15 mouse cellular contexts compared by ENCODE assay signal in the genomic region with DNA sequence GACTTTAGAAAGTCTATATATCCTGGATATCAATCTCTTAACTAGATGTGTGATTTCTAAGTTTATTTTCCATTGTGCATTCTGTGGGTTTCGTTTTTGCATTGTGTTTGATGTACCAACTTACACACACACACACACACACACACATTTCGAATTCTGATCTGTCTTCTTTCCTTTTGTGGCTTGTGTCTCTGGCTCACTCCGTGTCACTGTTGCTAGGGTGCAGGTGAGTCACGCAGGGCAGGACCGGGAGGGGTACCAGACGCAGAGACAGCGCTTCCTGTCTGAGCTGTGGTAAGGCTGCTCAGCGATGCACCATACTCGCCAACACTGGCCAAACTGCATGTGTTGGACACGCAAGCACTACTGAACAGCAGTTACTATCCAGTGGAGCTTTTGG.
A peak's percentile ranks its signal among the peaks of the same experiment; 100 is the strongest.
DNase-seq lines count a peak whose midpoint lies in the region; ATAC-seq lines count a peak whose summit lies in the region.
"Had no signal": no experiment of that assay in that cellular context is flagged by ENCODE, and none has a peak within 500 bp of the region (broad histone marks: within the 10 kb centered on the region; RNA-seq: fewer than 3 reads in every experiment).

No protein-coding gene starts in this region.

- no peak overlapping the region for H3K27ac ChIP-seq in neural tube, embryonic 15.5 days (replicated peaks)
- H3K27ac ChIP-seq: embryonic facial prominence, embryonic 13.5 days; forebrain, embryonic 13.5 days had no signal

- no peaks in the 10 kb centered on the region for H3K9me3 ChIP-seq in neural tube, embryonic 15.5 days (replicated peaks)
- H3K9me3 ChIP-seq: embryonic facial prominence, embryonic 13.5 days; forebrain, embryonic 13.5 days had no signal

- DNase-seq in 3134 (ENCODE audit: extremely low read depth, insufficient read length, low spot score), result peak; percentile 86
- peak; percentile 95 for DNase-seq in CD4-positive, CD25-positive, alpha-beta regulatory T cell, adult 2 months (ENCODE audit: low read depth, low spot score)
- peak; percentile 94 for DNase-seq in induced T-regulatory cell, adult 2 months (ENCODE audit: low read depth)
- peak; percentile 43 to 54 for DNase-seq in spleen, adult 18-20 months
- no peak for DNase-seq in kidney, postnatal 10 days
- no peak for DNase-seq in c-Kit-positive CD71-positive TER-119-positive erythroid progenitor cells, embryonic 14.5 days (ENCODE audit: low spot score)
- DNase-seq in left cerebral cortex, postnatal 4 days, result no peak
- DNase-seq: adrenal gland, adult 8-10 months; cerebellum, adult 11-12 months; gastrocnemius, postnatal 36 days; kidney, adult 2 months; right cerebral cortex, postnatal 25 days had no signal

- no peak overlapping the region for H3K4me2 ChIP-seq in neural tube, embryonic 15.5 days
- H3K4me2 ChIP-seq: embryonic facial prominence, embryonic 13.5 days; forebrain, embryonic 13.5 days had no signal

- no peaks in the 10 kb centered on the region for H3K27me3 ChIP-seq in neural tube, embryonic 15.5 days (replicated peaks)
- H3K27me3 ChIP-seq: embryonic facial prominence, embryonic 13.5 days; forebrain, embryonic 13.5 days had no signal

- peaks cover 24% of the 10 kb centered on the region; the same call in 1 of the 2 replicates for H3K4me1 ChIP-seq in neural tube, embryonic 15.5 days

- no peak overlapping the region for H3K4me3 ChIP-seq in neural tube, embryonic 15.5 days (replicated peaks)
- H3K4me3 ChIP-seq: embryonic facial prominence, embryonic 13.5 days; forebrain, embryonic 13.5 days had no signal

- no peak overlapping the region for H3K9ac ChIP-seq in neural tube, embryonic 15.5 days (replicated peaks)
- H3K9ac ChIP-seq: embryonic facial prominence, embryonic 13.5 days; forebrain, embryonic 13.5 days had no signal

- intact Hi-C loops in left cerebral cortex, postnatal 4 days (cut with DNase I), result no loop called here

- no peak; the same call in 1 of the 2 replicates for ATAC-seq in neural tube, embryonic 15.5 days (ENCODE audit: low FRiP score)
- ATAC-seq: forebrain, embryonic 13.5 days had no signal

- no peaks in the 10 kb centered on the region for H3K36me3 ChIP-seq in neural tube, embryonic 15.5 days

- WGBS in neural tube, embryonic 15.5 days, result 86% methylated on average over 10 of the region's 10 CpGs

Comparison
In these comparisons a context has a peak if more than half of its experiments do, and no peak if none do; other contexts are left out.
1. DNase-seq: peak in 3134 (single experiment), CD4-positive, CD25-positive, alpha-beta regulatory T cell, adult 2 months (single experiment), induced T-regulatory cell, adult 2 months (single experiment) and spleen, adult 18-20 months (2 of 2); none in kidney, postnatal 10 days (single experiment), c-Kit-positive CD71-positive TER-119-positive erythroid progenitor cells, embryonic 14.5 days (single experiment) and left cerebral cortex, postnatal 4 days (single experiment).